Mouse (Mus musculus) G1E (cell line): ENCODE results near the gene Atxn2. TPM values are rescaled to one million over a fixed set of nuclear protein-coding genes. Genes with fewer than 3 reads are reported as not detected.

Source experiments
- ATAC-seq: 2 replicates; pipeline ENCODE4 v1.8.0; 2016; ENCODE audit warnings: mild to moderate bottlenecking; ENCODE audit not compliant: insufficient number of reproducible peaks, poor library complexity, low FRiP score, severe bottlenecking; ENCODE audit errors: extremely low read depth
- DNase-seq: peaks from one replicate; pipeline ENCODE4 v3.0.0; 2012; ENCODE audit warnings: low spot score
- H3K27me3 ChIP-seq: 2 replicates; pipeline ENCODE4 v1.6.1; 2012; ENCODE audit warnings: mild to moderate bottlenecking, low read length, inconsistent platforms; ENCODE audit not compliant: insufficient read depth
- H3K36me3 ChIP-seq: replicated peaks from 2 replicates; pipeline ENCODE3; 2012; ENCODE audit warnings: mild to moderate bottlenecking, inconsistent platforms
- H3K4me1 ChIP-seq: 2 replicates; pipeline ENCODE4 v1.6.1; 2012; ENCODE audit warnings: low read depth, low read length, inconsistent platforms, mixed read lengths; ENCODE audit not compliant: insufficient read depth
- H3K4me3 ChIP-seq: 2 replicates; pipeline ENCODE4 v1.5.1; 2012; ENCODE audit warnings: low read depth, mild to moderate bottlenecking, inconsistent platforms, low read length, moderate library complexity, mixed read lengths
- H3K9me3 ChIP-seq: replicated peaks from 2 replicates; pipeline ENCODE4 v1.6.1; 2012; ENCODE audit warnings: inconsistent platforms
- CTCF ChIP-seq: IDR thresholded peaks from 2 replicates; pipeline ENCODE4 v1.5.1; 2012; ENCODE audit warnings: low read depth, low read length, inconsistent platforms, mixed read lengths
- GATA1 ChIP-seq: IDR thresholded peaks from 2 replicates; pipeline ENCODE4 v1.6.1; 2012; ENCODE audit warnings: borderline replicate concordance, low read length, inconsistent platforms, mixed read lengths
- GATA2 ChIP-seq: IDR thresholded peaks from 2 replicates; pipeline ENCODE4 v1.6.1; 2012; ENCODE audit warnings: low read depth, low read length, inconsistent platforms, borderline replicate concordance
- POLR2AphosphoS5 ChIP-seq: IDR thresholded peaks from 2 replicates; pipeline ENCODE4 v1.6.1; 2012; ENCODE audit warnings: low read depth, low read length, inconsistent platforms; ENCODE audit not compliant: insufficient replicate concordance
- TAL1 ChIP-seq: conservative IDR thresholded peaks from 2 replicates; pipeline ENCODE4 v1.6.1; 2012; ENCODE audit warnings: low read depth, low read length, inconsistent platforms, mixed read lengths
- polyA plus RNA-seq: library from polyadenylated mRNA; stranded (reverse); fragments of >175 nt; gene quantifications from 2 replicates; pipeline ENCODE4 v1.2.3, GENCODE M21; 2012
- total RNA-seq, 2 experiments: library from RNA; stranded (forward) in 1 of 2; stranded (reverse) in 1 of 2; fragments of 200-1000 nt in 1 of 2; fragments of >200 nt in 1 of 2; fragmentation: Nextera tagmentation in 1 of 2; gene quantifications; 2 replicates each; pipeline ENCODE4 v1.2.3; 2014 to 2017

Gene Atxn2
- total and polyA plus RNA-seq, 3 experiments: 38.0 to 151 (median 57.5) TPM

- Histone ChIP-seq H3K4me1 (peaks cover 28% of the 10 kb centered on the region), H3K4me3 (no peak overlapping the region), H3K27me3 (peaks cover 3% of the 10 kb centered on the region; the same call in 1 of the 2 replicates), H3K36me3 (no peaks in the 10 kb centered on the region), H3K9me3 (no peaks in the 10 kb centered on the region)
- DNase-seq (no peak), ATAC-seq (no peak)
- no peak for TF ChIP-seq POLR2AphosphoS5
- TF ChIP-seq GATA2: no peak
- no peak for TF ChIP-seq GATA1
- TF ChIP-seq CTCF: no peak
- TF ChIP-seq TAL1: no peak
Observed at GRCm38 (mm10) chr5:121704512-121705248, 6.5 kb upstream of the Atxn2 start.

DNA sequence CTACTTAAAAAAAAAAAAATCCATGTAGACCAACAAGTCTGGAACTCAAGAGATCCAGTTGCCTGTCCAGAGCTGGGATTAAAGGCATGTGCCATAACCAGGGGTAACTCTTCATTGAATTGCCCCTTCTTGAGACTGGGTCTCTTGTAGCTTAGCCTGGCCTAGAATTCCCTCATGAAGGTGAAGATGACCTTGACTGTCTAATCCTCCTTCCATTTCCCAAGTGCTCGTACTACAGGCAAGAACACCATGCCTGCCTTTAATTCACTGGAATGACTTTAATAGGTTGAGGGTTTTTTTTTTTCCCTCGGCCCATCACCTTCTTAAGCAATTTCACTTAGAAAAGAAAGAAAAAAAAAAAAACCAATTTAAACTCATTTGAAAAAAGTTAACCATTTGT is 735 bp upstream of the Atxn2 start:
- no peaks in the 10 kb centered on the region for H3K9me3 ChIP-seq
- DNase-seq (no peak), ATAC-seq (no peak)
- peaks cover 8% of the 10 kb centered on the region for H3K36me3 ChIP-seq
- H3K4me1 ChIP-seq: peaks cover 29% of the 10 kb centered on the region
- no peak for TF ChIP-seq TAL1
- TF ChIP-seq POLR2AphosphoS5: no peak
- TF ChIP-seq GATA2: no peak
- no peak for TF ChIP-seq CTCF
- no peak for TF ChIP-seq GATA1
- H3K27me3 ChIP-seq: no peaks in the 10 kb centered on the region
- peak overlapping the region; percentile 90; the same call in 1 of the 2 replicates for H3K4me3 ChIP-seq

- no peaks in the 10 kb centered on the region for H3K9me3 ChIP-seq
- TF ChIP-seq POLR2AphosphoS5: no peak
- no peak for TF ChIP-seq TAL1
- no peak for TF ChIP-seq GATA1
- no peak for TF ChIP-seq CTCF
- no peak for TF ChIP-seq GATA2
- H3K4me3 ChIP-seq: peak overlapping the region; percentile 90
- peak; percentile 57 for DNase-seq
- peaks cover 12% of the 10 kb centered on the region for H3K36me3 ChIP-seq
- peaks cover 33% of the 10 kb centered on the region for H3K4me1 ChIP-seq
- no peaks in the 10 kb centered on the region for H3K27me3 ChIP-seq
- ATAC-seq: no peak
Observed at GRCm38 (mm10) chr5:121710851-121711173, 325 bp upstream of the Atxn2 start.

- TF ChIP-seq GATA2: no peak
- no peak for TF ChIP-seq TAL1
- TF ChIP-seq GATA1: no peak
- TF ChIP-seq POLR2AphosphoS5: no peak
- no peak for TF ChIP-seq CTCF
- Histone ChIP-seq H3K27me3 (no peaks in the 10 kb centered on the region), H3K4me1 (peaks cover 40% of the 10 kb centered on the region), H3K4me3 (peak overlapping the region; percentile 90), H3K9me3 (no peaks in the 10 kb centered on the region), H3K36me3 (peaks cover 21% of the 10 kb centered on the region)
- DNase-seq: no peak
- no peak for ATAC-seq
Observed at GRCm38 (mm10) chr5:121711928-121712231, 743 bp downstream of the Atxn2 start.

GRCm38 (mm10) chr5:121712232-121712933 is 1.2 kb downstream of the Atxn2 start:
- no peaks in the 10 kb centered on the region for H3K9me3 ChIP-seq
- DNase-seq: peak; percentile 44
- ATAC-seq: no peak
- H3K36me3 ChIP-seq: peaks cover 26% of the 10 kb centered on the region
- no peaks in the 10 kb centered on the region for H3K27me3 ChIP-seq
- TF ChIP-seq GATA1 (no peak), GATA2 (no peak), POLR2AphosphoS5 (no peak), TAL1 (no peak), CTCF (no peak)
- peaks cover 43% of the 10 kb centered on the region for H3K4me1 ChIP-seq
- peak overlapping the region; percentile 90 for H3K4me3 ChIP-seq

- ATAC-seq: no peak
- Histone ChIP-seq H3K36me3 (peaks cover 32% of the 10 kb centered on the region), H3K9me3 (no peaks in the 10 kb centered on the region), H3K4me3 (peak overlapping the region; percentile 90), H3K27me3 (no peaks in the 10 kb centered on the region), H3K4me1 (peaks cover 48% of the 10 kb centered on the region)
- TF ChIP-seq POLR2AphosphoS5 (no peak), GATA1 (no peak), GATA2 (no peak), TAL1 (no peak), CTCF (no peak)
- DNase-seq: peak; percentile 23
Observed at GRCm38 (mm10) chr5:121712934-121713538, 1.9 kb downstream of the Atxn2 start.
